Mouse (Mus musculus) embryonic facial prominence, embryonic 12.5 days (tissue): ENCODE data around the gene Ctsf. TPM values are rescaled to one million over a fixed set of nuclear protein-coding genes. Genes with fewer than 3 reads are reported as not detected.

ENCODE experiments used
- ATAC-seq: fragments of 200-750 bp; cut with Nextera tagmentation; 2 replicates; pipeline ENCODE4 v1.8.0; 2017; ENCODE audit not compliant: insufficient number of reproducible peaks, insufficient read depth, low FRiP score, low TSS enrichment
- H3K27ac ChIP-seq: fragments of 300-500 bp; sonication (generic); 2 replicates; pipeline ENCODE4 v1.5.1; 2016; ENCODE audit warnings: mild to moderate bottlenecking
- H3K27me3 ChIP-seq: fragments of 300-500 bp; sonication (generic); 2 replicates; pipeline ENCODE4 v1.6.1; 2016; ENCODE audit warnings: mild to moderate bottlenecking, moderate library complexity
- H3K36me3 ChIP-seq: fragments of 300-500 bp; sonication (generic); 2 replicates; pipeline ENCODE4 v1.6.1; 2016; ENCODE audit warnings: mild to moderate bottlenecking
- H3K4me1 ChIP-seq: fragments of 300-500 bp; sonication (generic); 2 replicates; pipeline ENCODE4 v1.6.1; 2016
- H3K4me2 ChIP-seq: fragments of 300-500 bp; sonication (generic); replicated peaks from 2 replicates; pipeline ENCODE4 v1.6.1; 2016; ENCODE audit warnings: mild to moderate bottlenecking, moderate library complexity
- H3K4me3 ChIP-seq: fragments of 300-500 bp; sonication (generic); 2 replicates; pipeline ENCODE4 v1.5.1; 2016; ENCODE audit warnings: mild to moderate bottlenecking
- H3K9ac ChIP-seq: fragments of 300-500 bp; sonication (generic); 2 replicates; pipeline ENCODE4 v1.6.1; 2016; ENCODE audit warnings: mild to moderate bottlenecking, moderate library complexity
- H3K9me3 ChIP-seq: fragments of 300-500 bp; sonication (generic); 2 replicates; pipeline ENCODE4 v1.6.1; 2016; ENCODE audit warnings: mild to moderate bottlenecking, moderate library complexity
- WGBS: fragments of 180-500 bp; shearing (Covaris S2); methylation state at CpG from one replicate; pipeline ENCODE4 v1.1.7; 2016; 5-methylcytosine and 5-hydroxymethylcytosine counted together
- polyA plus RNA-seq: library from polyadenylated mRNA; unstranded; fragments of >200 nt; fragmentation: Nextera tagmentation; extraction: Ambion mirVana; gene quantifications from 2 replicates; pipeline ENCODE4 v1.2.1, GENCODE M21; 2016

Ctsf gene
- polyA plus RNA-seq, 1 experiment from 2014 or later: 45.1 TPM

- Histone ChIP-seq H3K27ac (no peak overlapping the region), H3K4me2 (no peak overlapping the region), H3K27me3 (no peaks in the 10 kb centered on the region), H3K9me3 (no peaks in the 10 kb centered on the region; the same call in 1 of the 2 replicates), H3K36me3 (peaks cover 43% of the 10 kb centered on the region), H3K4me1 (0 out of 2 replicates have a peak, but pooled peaks cover 4% of the 10 kb centered on the region), H3K9ac (no peak overlapping the region), H3K4me3 (no peak overlapping the region)
- no peak for ATAC-seq
- 60% methylated on average over 7 of the region's 7 CpGs for WGBS
Measured at GRCm38 (mm10) chr19:4829156-4829555, 25.8 kb upstream of the Ctsf start.

- no peak overlapping the region for H3K27ac ChIP-seq
- no peak overlapping the region for H3K4me3 ChIP-seq
- 83% methylated on average over 8 of the region's 8 CpGs for WGBS
- H3K4me1 ChIP-seq: peaks cover 13% of the 10 kb centered on the region
- no peak overlapping the region for H3K4me2 ChIP-seq
- no peak overlapping the region for H3K9ac ChIP-seq
- peaks cover 24% of the 10 kb centered on the region for H3K36me3 ChIP-seq
- H3K9me3 ChIP-seq: no peaks in the 10 kb centered on the region
- no peaks in the 10 kb centered on the region for H3K27me3 ChIP-seq
- no peak for ATAC-seq
Measured at GRCm38 (mm10) chr19:4833977-4834376, 21.0 kb upstream of the Ctsf start.

DNA sequence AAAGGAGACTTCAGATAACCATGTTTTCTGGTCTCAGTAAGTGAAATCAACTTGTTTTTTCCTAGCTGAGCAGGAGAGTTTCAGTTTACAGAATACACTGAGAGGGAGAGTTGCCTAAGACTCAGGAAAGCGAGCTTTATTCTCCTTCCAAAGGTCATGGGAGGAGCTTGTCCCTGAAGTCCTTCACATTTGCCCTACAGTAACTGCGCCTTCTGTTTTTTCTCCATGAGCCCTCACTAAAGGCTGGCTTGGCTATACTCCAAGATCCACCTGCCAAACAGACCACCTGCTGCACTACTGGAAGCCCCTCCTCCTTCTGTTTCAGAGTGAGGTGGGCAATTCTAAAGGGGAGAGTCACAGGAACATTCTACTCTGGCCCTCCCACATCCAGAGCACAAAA is 18.8 kb upstream of the Ctsf start:
- H3K27me3 ChIP-seq: peaks cover 17% of the 10 kb centered on the region
- H3K4me1 ChIP-seq: peaks cover 18% of the 10 kb centered on the region
- no peak overlapping the region for H3K9ac ChIP-seq
- no peak overlapping the region for H3K4me3 ChIP-seq
- WGBS: 80% methylated on average over 2 of the region's 2 CpGs
- peaks cover 17% of the 10 kb centered on the region for H3K36me3 ChIP-seq
- ATAC-seq: no peak
- H3K9me3 ChIP-seq: no peaks in the 10 kb centered on the region
- H3K27ac ChIP-seq: no peak overlapping the region
- H3K4me2 ChIP-seq: no peak overlapping the region

GRCm38 (mm10) chr19:4837049-4837448 is 17.9 kb upstream of the Ctsf start:
- Histone ChIP-seq H3K4me2 (no peak overlapping the region), H3K27me3 (peaks cover 26% of the 10 kb centered on the region), H3K9me3 (no peaks in the 10 kb centered on the region), H3K27ac (no peak overlapping the region), H3K4me3 (no peak overlapping the region), H3K9ac (no peak overlapping the region), H3K36me3 (peaks cover 13% of the 10 kb centered on the region), H3K4me1 (peaks cover 18% of the 10 kb centered on the region)
- no peak for ATAC-seq
- WGBS: 91% methylated on average over 6 of the region's 6 CpGs

GRCm38 (mm10) chr19:4838526-4839140 is 16.3 kb upstream of the Ctsf start:
- H3K9me3 ChIP-seq: no peaks in the 10 kb centered on the region
- H3K27ac ChIP-seq: no peak overlapping the region
- H3K4me1 ChIP-seq: peaks cover 14% of the 10 kb centered on the region
- peaks cover 26% of the 10 kb centered on the region for H3K27me3 ChIP-seq
- H3K36me3 ChIP-seq: no peaks in the 10 kb centered on the region
- 33% methylated on average over 10 of the region's 10 CpGs for WGBS
- ATAC-seq: no peak
- peak overlapping the region; percentile 66 for H3K4me3 ChIP-seq
- peak overlapping the region; percentile 77 for H3K9ac ChIP-seq
- peak overlapping the region; percentile 92 for H3K4me2 ChIP-seq

DNA sequence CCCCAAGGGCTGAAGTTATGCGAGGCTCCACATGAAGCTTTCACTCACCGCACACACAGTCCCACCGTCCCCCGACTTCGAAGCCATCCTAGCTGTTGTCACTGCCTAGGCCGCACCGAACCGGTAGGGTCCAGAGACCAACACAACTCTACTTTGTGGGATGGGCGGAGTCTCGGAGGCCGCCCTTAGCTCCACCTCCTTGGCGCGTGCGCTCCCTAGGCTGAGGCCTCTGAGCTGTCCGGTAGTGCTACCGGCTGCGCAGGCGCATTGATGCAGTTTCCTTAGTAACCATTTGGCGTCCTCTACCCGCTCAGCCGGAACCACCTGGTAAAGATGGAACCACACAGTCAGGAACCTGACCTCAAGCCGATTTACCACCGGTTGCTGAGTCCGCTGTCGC is 15.8 kb upstream of the Ctsf start, which contains the start of the genes Ccs and Ccdc87:
TSS of gene Ccs (minus strand) at position 184 of the 400 bp plus-strand sequence.
TSS of gene Ccdc87 (plus strand) at position 218 of the 400 bp plus-strand sequence.
- peak; percentile 99 for ATAC-seq
- Histone ChIP-seq H3K4me3 (peak within 1 kb of the TSS; percentile 66), H3K27ac (no peak within 1 kb of the TSS), H3K4me2 (peak within 1 kb of the TSS; percentile 92), H3K9ac (peak within 1 kb of the TSS; percentile 77), H3K4me1 (peaks cover 14% of the 10 kb centered on the region), H3K27me3 (peaks cover 26% of the 10 kb centered on the region), H3K36me3 (no peaks in the 10 kb centered on the region), H3K9me3 (no peaks in the 10 kb centered on the region)
- WGBS: under 1% methylated on average over 25 of the region's 25 CpGs

DNA sequence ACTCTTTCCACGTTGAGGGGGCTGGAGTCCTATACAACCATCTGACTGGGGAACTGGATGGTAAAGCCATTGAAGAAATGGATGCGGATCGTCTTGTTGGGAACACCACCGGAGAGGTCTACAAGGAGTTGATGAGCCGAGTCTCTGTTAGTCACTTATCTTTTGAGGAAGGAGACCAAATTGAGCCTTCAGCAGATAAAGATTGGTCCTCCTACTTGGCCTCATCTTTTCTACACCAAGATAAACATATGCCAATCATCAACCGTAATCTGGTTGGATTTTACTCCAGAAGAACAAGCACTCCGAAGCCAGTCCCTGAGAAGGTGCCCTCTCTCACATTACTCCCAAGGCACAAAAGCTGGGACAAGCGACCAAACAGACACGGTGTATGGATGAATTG is 14.1 kb upstream of the Ctsf start:
- 84% methylated on average over 9 of the region's 9 CpGs for WGBS
- Histone ChIP-seq H3K9ac (no peak overlapping the region), H3K36me3 (no peaks in the 10 kb centered on the region), H3K27ac (no peak overlapping the region), H3K4me3 (no peak overlapping the region), H3K4me1 (peaks cover 14% of the 10 kb centered on the region), H3K9me3 (no peaks in the 10 kb centered on the region), H3K27me3 (peaks cover 26% of the 10 kb centered on the region), H3K4me2 (no peak overlapping the region)
- no peak for ATAC-seq

- ATAC-seq: no peak
- H3K36me3 ChIP-seq: no peaks in the 10 kb centered on the region
- H3K27ac ChIP-seq: no peak overlapping the region
- no peak overlapping the region for H3K9ac ChIP-seq
- no peak overlapping the region for H3K4me3 ChIP-seq
- peaks cover 26% of the 10 kb centered on the region for H3K27me3 ChIP-seq
- no peaks in the 10 kb centered on the region for H3K9me3 ChIP-seq
- H3K4me2 ChIP-seq: no peak overlapping the region
- H3K4me1 ChIP-seq: peaks cover 14% of the 10 kb centered on the region
- 73% methylated on average over 2 of the region's 2 CpGs for WGBS
Measured at GRCm38 (mm10) chr19:4842611-4843010, 12.3 kb upstream of the Ctsf start.

DNA sequence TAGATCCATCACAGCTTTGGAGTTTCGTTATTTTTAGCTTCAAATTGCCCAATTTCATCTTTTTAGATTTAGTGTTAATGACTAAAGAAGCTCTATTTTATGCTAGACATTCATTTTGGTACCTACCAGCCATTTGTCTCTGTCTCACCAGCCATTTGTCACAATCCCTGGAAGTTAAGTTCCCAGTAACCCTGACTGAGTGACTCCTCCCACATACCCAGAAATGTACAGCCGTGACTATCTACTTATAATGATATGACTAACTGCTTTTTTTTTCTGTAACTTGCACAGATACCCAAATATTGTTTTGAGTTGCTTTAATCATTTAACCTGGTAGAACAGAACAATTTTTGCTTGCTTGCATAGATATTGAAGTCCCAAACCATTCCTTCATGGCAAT is 9.1 kb upstream of the Ctsf start:
- H3K36me3 ChIP-seq: no peaks in the 10 kb centered on the region
- 74% methylated on average over 2 of the region's 2 CpGs for WGBS
- no peak overlapping the region for H3K27ac ChIP-seq
- H3K4me3 ChIP-seq: no peak overlapping the region
- H3K9me3 ChIP-seq: no peaks in the 10 kb centered on the region
- peaks cover 12% of the 10 kb centered on the region; the same call in 1 of the 2 replicates for H3K27me3 ChIP-seq
- H3K4me1 ChIP-seq: no peaks in the 10 kb centered on the region
- H3K9ac ChIP-seq: no peak overlapping the region
- no peak overlapping the region for H3K4me2 ChIP-seq
- no peak for ATAC-seq

DNA sequence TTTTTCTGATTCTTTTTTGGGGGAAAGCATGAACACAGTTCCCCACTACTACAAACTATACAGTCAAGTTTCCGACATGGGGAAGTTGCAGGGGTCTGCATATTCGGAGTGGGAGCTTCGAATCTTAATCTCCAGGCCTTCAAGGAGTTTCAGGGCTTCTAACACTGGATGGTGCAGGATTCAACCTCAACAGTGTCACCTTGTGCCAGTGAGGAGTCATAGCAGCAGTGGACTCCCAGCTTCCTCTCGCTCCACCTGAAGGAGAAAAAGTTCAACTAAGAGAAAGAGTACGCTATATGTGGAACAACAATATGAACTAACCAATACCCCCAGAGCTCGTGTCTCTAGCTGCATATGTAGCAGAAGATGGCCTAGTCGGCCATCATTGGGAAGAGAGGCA is 7.4 kb upstream of the Ctsf start:
- H3K4me2 ChIP-seq: no peak overlapping the region
- ATAC-seq: no peak
- no peaks in the 10 kb centered on the region for H3K36me3 ChIP-seq
- 32% methylated on average over 7 of the region's 7 CpGs for WGBS
- no peak overlapping the region for H3K9ac ChIP-seq
- no peaks in the 10 kb centered on the region for H3K9me3 ChIP-seq
- no peak overlapping the region for H3K4me3 ChIP-seq
- H3K27ac ChIP-seq: no peak overlapping the region
- H3K4me1 ChIP-seq: no peaks in the 10 kb centered on the region
- H3K27me3 ChIP-seq: no peaks in the 10 kb centered on the region

- no peaks in the 10 kb centered on the region for H3K9me3 ChIP-seq
- no peak overlapping the region for H3K4me2 ChIP-seq
- no peak overlapping the region for H3K4me3 ChIP-seq
- ATAC-seq: no peak
- no peaks in the 10 kb centered on the region for H3K36me3 ChIP-seq
- H3K9ac ChIP-seq: no peak overlapping the region
- H3K27ac ChIP-seq: no peak overlapping the region
- no peaks in the 10 kb centered on the region for H3K27me3 ChIP-seq
- H3K4me1 ChIP-seq: no peaks in the 10 kb centered on the region
- WGBS: 54% methylated on average over 4 of the region's 4 CpGs
Measured at GRCm38 (mm10) chr19:4849800-4850199, 5.1 kb upstream of the Ctsf start.

- ATAC-seq: no peak
- Histone ChIP-seq H3K27ac (no peak overlapping the region), H3K9me3 (no peaks in the 10 kb centered on the region), H3K36me3 (no peaks in the 10 kb centered on the region), H3K27me3 (no peaks in the 10 kb centered on the region), H3K9ac (no peak overlapping the region), H3K4me3 (no peak overlapping the region), H3K4me1 (peaks cover 1% of the 10 kb centered on the region), H3K4me2 (no peak overlapping the region)
- WGBS: 41% methylated on average over 5 of the region's 5 CpGs
Measured at GRCm38 (mm10) chr19:4850281-4850680, 4.6 kb upstream of the Ctsf start.
